ENCODE assay signal across 19 mouse cellular contexts in genomic region chr5:119922229-119922628, GRCm38 (mm10).
DNase-seq lines count a peak whose midpoint lies in the region; ATAC-seq lines count a peak whose summit lies in the region.
"Had no signal": no experiment of that assay in that cellular context is flagged by ENCODE, and none has a peak within 500 bp of the region (broad histone marks: within the 10 kb centered on the region; RNA-seq: fewer than 3 reads in every experiment).

No protein-coding gene starts in this region.

- no peak overlapping the region for H3K9ac ChIP-seq in forebrain, embryonic 14.5 days (ENCODE audit: low read length)
- H3K9ac ChIP-seq in lung, embryonic 16.5 days (ENCODE audit: low read length): no peak overlapping the region
- H3K9ac ChIP-seq: heart, embryonic 13.5 days; intestine, embryonic 15.5 days; midbrain, embryonic 13.5 days had no signal

- peak; percentile 50 for DNase-seq in forebrain, embryonic 14.5 days (ENCODE audit: low spot score)
- DNase-seq in forebrain, embryonic 10.5 days (ENCODE audit: extremely low spot score, low spot score): no peak
- DNase-seq in lung, adult 18-20 months: no peak
- DNase-seq in embryo, embryonic 9.5 days (ENCODE audit: extremely low spot score): peak; percentile 10
- DNase-seq in retina, embryonic 14.5 days (ENCODE audit: low spot score): peak; percentile 29
- DNase-seq in urinary bladder, postnatal 10 days (ENCODE audit: low spot score): no peak
- DNase-seq in adrenal gland, postnatal 10 days: no peak
- DNase-seq: adrenal gland, postnatal 25 days; cerebellum, adult 9-10 months; heart, postnatal 36 days; kidney, postnatal 4 days; liver; thymus, adult 2 months had no signal

- no peak overlapping the region for H3K27ac ChIP-seq in forebrain, embryonic 14.5 days (ENCODE audit: low read depth, low read length)
- no peak overlapping the region for H3K27ac ChIP-seq in forebrain, embryonic 10.5 days
- H3K27ac ChIP-seq in lung, embryonic 16.5 days (ENCODE audit: low read length): no peak overlapping the region
- H3K27ac ChIP-seq: heart, embryonic 13.5 days; intestine, embryonic 15.5 days; macrophage; midbrain, embryonic 13.5 days had no signal

- no peaks in the 10 kb centered on the region for H3K9me3 ChIP-seq in forebrain, embryonic 14.5 days (replicated peaks; ENCODE audit: control insufficient read depth, low read length)
- H3K9me3 ChIP-seq in forebrain, embryonic 10.5 days: no peaks in the 10 kb centered on the region
- H3K9me3 ChIP-seq in lung, embryonic 16.5 days (ENCODE audit: control insufficient read depth, low read length): no peaks in the 10 kb centered on the region
- H3K9me3 ChIP-seq: heart, embryonic 13.5 days; intestine, embryonic 15.5 days; midbrain, embryonic 13.5 days had no signal

- no peaks in the 10 kb centered on the region for H3K4me1 ChIP-seq in forebrain, embryonic 14.5 days (ENCODE audit: control insufficient read depth, insufficient read depth, low read length)
- peaks cover 10% of the 10 kb centered on the region for H3K4me1 ChIP-seq in forebrain, embryonic 10.5 days
- H3K4me1 ChIP-seq in lung, embryonic 16.5 days (replicated peaks; ENCODE audit: control insufficient read depth, insufficient read depth, low read length): peaks cover 5% of the 10 kb centered on the region; the same call in 1 of the 2 replicates
- H3K4me1 ChIP-seq: heart, embryonic 13.5 days; intestine, embryonic 15.5 days had no signal

- H3K4me3 ChIP-seq in forebrain, embryonic 14.5 days (ENCODE audit: low read depth, low read length): no peak overlapping the region
- no peak overlapping the region for H3K4me3 ChIP-seq in forebrain, embryonic 10.5 days
- no peak overlapping the region for H3K4me3 ChIP-seq in lung, embryonic 16.5 days (ENCODE audit: low read length)
- H3K4me3 ChIP-seq: heart, embryonic 13.5 days; intestine, embryonic 15.5 days; midbrain, embryonic 13.5 days had no signal

- H3K36me3 ChIP-seq in forebrain, embryonic 14.5 days (ENCODE audit: control insufficient read depth, insufficient read depth, low read length): no peaks in the 10 kb centered on the region
- no peaks in the 10 kb centered on the region for H3K36me3 ChIP-seq in forebrain, embryonic 10.5 days (replicated peaks)
- no peaks in the 10 kb centered on the region for H3K36me3 ChIP-seq in lung, embryonic 16.5 days (ENCODE audit: control insufficient read depth, insufficient read depth, low read length)
- H3K36me3 ChIP-seq: heart, embryonic 13.5 days; intestine, embryonic 15.5 days; midbrain, embryonic 13.5 days had no signal

- H3K4me2 ChIP-seq in forebrain, embryonic 14.5 days (ENCODE audit: low read length): no peak overlapping the region
- no peak overlapping the region for H3K4me2 ChIP-seq in lung, embryonic 16.5 days (ENCODE audit: low read depth, low read length)
- H3K4me2 ChIP-seq: heart, embryonic 13.5 days; intestine, embryonic 15.5 days; midbrain, embryonic 13.5 days had no signal

- WGBS in forebrain, embryonic 14.5 days: 41% methylated on average over 11 of the region's 11 CpGs
- 59% methylated on average over 11 of the region's 11 CpGs for WGBS in forebrain, embryonic 10.5 days
- 18% methylated on average over 11 of the region's 11 CpGs for WGBS in lung, embryonic 16.5 days

- no peaks in the 10 kb centered on the region for H3K27me3 ChIP-seq in forebrain, embryonic 14.5 days (replicated peaks; ENCODE audit: control insufficient read depth, insufficient read depth, low read length)
- H3K27me3 ChIP-seq in forebrain, embryonic 10.5 days (ENCODE audit: poor library complexity, severe bottlenecking): no peaks in the 10 kb centered on the region
- H3K27me3 ChIP-seq in lung, embryonic 16.5 days (ENCODE audit: control insufficient read depth, insufficient read depth, low read depth, low read length): no peaks in the 10 kb centered on the region
- H3K27me3 ChIP-seq: CH12.LX; heart, embryonic 13.5 days; midbrain, embryonic 13.5 days had no signal

- no peak for ATAC-seq in forebrain, embryonic 14.5 days
- ATAC-seq in lung, embryonic 16.5 days (ENCODE audit: low read depth): peak; percentile 54; the same call in 1 of the 2 replicates
- ATAC-seq: intestine, embryonic 15.5 days; midbrain, embryonic 13.5 days had no signal

Comparison
In these comparisons a context has a peak if more than half of its experiments do, and no peak if none do; other contexts are left out.
1. DNase-seq: peak in forebrain, embryonic 14.5 days (single experiment), embryo, embryonic 9.5 days (single experiment) and retina, embryonic 14.5 days (single experiment); none in forebrain, embryonic 10.5 days (single experiment), lung, adult 18-20 months (0 of 2), urinary bladder, postnatal 10 days (single experiment) and adrenal gland, postnatal 10 days (single experiment).